Mouse (Mus musculus): ENCODE measurements around the gene Rusc2.

DNA sequence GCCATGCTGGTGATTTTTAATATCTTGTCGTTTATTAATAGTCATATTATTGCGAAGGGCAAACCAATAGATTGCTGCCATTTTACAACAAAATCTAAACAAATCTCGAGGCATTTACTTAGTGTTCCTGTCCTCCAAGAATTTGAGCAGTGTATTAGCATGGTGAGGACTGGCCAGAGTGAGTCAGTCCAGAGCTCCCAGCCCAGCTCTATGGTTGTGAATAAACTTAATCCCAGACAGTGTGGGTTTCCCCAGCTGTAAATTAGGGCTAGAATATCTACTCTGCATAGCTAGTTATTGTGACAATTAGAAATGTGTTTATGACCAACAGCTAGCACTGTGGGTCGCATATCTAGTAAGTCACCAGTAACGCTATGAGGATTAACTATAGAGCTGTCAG is 14.6 kb downstream of the Rusc2 start:
- TF ChIP-seq EP300 (IDR thresholded peaks at IDR 0.05; ENCODE audit: low read depth) (no peak), CTCF (IDR thresholded peaks at IDR 0.05; ENCODE audit: low read depth) (no peak)

Data from liver, postnatal 0 days (tissue).